Mouse (Mus musculus) testis, adult 2 months (tissue): ENCODE measurements at regions not wholly inside any gene's neighbourhood (a gene's known extent, or its start where the extent isn't known, plus 50 kb on each side); places are given as distances from the start of the nearest gene placed in this dataset.

ENCODE experiments used
- H3K27ac ChIP-seq: fragments of 200-500 bp; 2 replicates; pipeline ENCODE4 v1.5.1; 2012; ENCODE audit warnings: low read depth, low read length; ENCODE audit not compliant: control insufficient read depth, insufficient read depth
- H3K27me3 ChIP-seq: fragments of 200-500 bp; 2 replicates; pipeline ENCODE4 v1.6.1; 2012; ENCODE audit warnings: mild to moderate bottlenecking, low read length, moderate library complexity; ENCODE audit not compliant: control insufficient read depth, insufficient read depth
- H3K36me3 ChIP-seq: fragments of 200-500 bp; 2 replicates; pipeline ENCODE4 v1.6.1; 2012; ENCODE audit warnings: mild to moderate bottlenecking, low read length; ENCODE audit not compliant: control insufficient read depth, insufficient read depth
- H3K4me1 ChIP-seq: fragments of 200-500 bp; 2 replicates; pipeline ENCODE4 v1.6.1; 2012; ENCODE audit warnings: low read length; ENCODE audit not compliant: control insufficient read depth, insufficient read depth
- H3K4me3 ChIP-seq: fragments of 200-500 bp; 2 replicates; pipeline ENCODE4 v1.5.1; 2012; ENCODE audit warnings: low read depth, mild to moderate bottlenecking, low read length, moderate library complexity, mixed read lengths; ENCODE audit not compliant: control insufficient read depth
- CTCF ChIP-seq: fragments of 200-500 bp; IDR thresholded peaks from 2 replicates; pipeline ENCODE4 v1.5.1; 2012; ENCODE audit warnings: low read depth, mild to moderate bottlenecking, inconsistent platforms, low read length, moderate library complexity; ENCODE audit not compliant: control insufficient read depth, insufficient read depth, insufficient replicate concordance
- POLR2A ChIP-seq: fragments of 200-500 bp; IDR thresholded peaks from 2 replicates; pipeline ENCODE4 v1.6.1; 2012; ENCODE audit warnings: low read depth, mild to moderate bottlenecking, inconsistent platforms, low read length, moderate library complexity; ENCODE audit not compliant: control insufficient read depth

GRCm38 (mm10) chr1:41152516-41152915 lies 347.1 kb downstream of the Tmem182 start:
- TF ChIP-seq CTCF (no peak), POLR2A (no peak)
- no peaks in the 10 kb centered on the region for H3K36me3 ChIP-seq
- no peaks in the 10 kb centered on the region for H3K27me3 ChIP-seq
- no peak overlapping the region for H3K27ac ChIP-seq
- H3K4me3 ChIP-seq, result no peak overlapping the region
- no peaks in the 10 kb centered on the region for H3K4me1 ChIP-seq

GRCm38 (mm10) chr1:41153174-41153999 lies 348.0 kb downstream of the Tmem182 start:
- no peak overlapping the region for H3K27ac ChIP-seq
- no peaks in the 10 kb centered on the region for H3K36me3 ChIP-seq
- TF ChIP-seq POLR2A (no peak), CTCF (no peak)
- H3K4me1 ChIP-seq, result no peaks in the 10 kb centered on the region
- H3K4me3 ChIP-seq, result no peak overlapping the region
- no peaks in the 10 kb centered on the region for H3K27me3 ChIP-seq

GRCm38 (mm10) chr1:41154198-41154597 lies 348.8 kb downstream of the Tmem182 start:
- H3K27me3 ChIP-seq, result no peaks in the 10 kb centered on the region
- H3K4me3 ChIP-seq, result no peak overlapping the region
- no peak overlapping the region for H3K27ac ChIP-seq
- H3K4me1 ChIP-seq, result no peaks in the 10 kb centered on the region
- H3K36me3 ChIP-seq, result no peaks in the 10 kb centered on the region
- TF ChIP-seq POLR2A, result no peak
- no peak for TF ChIP-seq CTCF

GRCm38 (mm10) chr1:41156946-41157345 lies 351.5 kb downstream of the Tmem182 start:
- no peak for TF ChIP-seq POLR2A
- TF ChIP-seq CTCF, result no peak
- Histone ChIP-seq H3K27me3 (no peaks in the 10 kb centered on the region), H3K4me1 (no peaks in the 10 kb centered on the region), H3K36me3 (no peaks in the 10 kb centered on the region), H3K27ac (no peak overlapping the region), H3K4me3 (no peak overlapping the region)

DNA sequence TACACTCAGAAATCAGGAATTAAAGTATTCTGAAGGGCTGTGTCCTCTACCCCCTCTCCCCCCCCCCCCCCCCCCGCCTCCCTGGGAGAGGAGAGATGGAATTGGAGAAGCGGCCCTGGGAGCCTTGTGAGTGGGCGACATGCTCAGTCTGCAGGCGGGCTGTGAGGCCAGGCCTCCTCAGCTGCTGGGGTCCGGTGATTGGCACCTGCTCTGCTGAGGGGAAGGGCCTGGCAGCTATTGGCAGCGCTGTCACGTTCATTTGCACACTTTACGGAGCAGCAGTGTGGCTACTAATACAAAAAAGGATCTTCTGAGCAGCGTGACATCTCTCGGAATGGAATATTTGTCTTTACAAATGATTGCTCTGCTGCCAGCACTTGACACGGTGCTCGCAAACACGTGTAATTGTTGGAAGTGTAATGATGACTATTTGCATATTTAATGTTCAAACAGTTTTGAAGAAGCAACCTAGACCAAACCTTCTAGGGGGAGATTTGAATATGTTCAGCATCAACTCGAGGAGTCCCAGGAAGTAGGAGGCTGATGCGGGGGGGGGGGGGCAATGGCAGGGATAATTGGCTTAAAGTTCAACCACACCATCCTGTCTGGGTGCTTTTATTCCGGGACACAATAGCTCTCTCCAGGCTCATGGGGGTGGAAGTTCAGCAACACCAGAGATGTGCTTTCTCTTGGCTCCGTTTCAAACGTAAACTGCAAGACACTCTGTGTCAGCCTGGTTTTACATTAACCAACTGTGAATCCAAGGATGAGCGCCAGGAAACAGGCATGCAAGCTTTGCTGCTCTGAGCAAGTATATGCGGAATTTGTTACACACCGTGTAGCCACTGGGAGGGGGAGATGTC lies 352.5 kb downstream of the Tmem182 start:
- TF ChIP-seq POLR2A (no peak), CTCF (no peak)
- H3K27ac ChIP-seq, result no peak overlapping the region
- H3K4me3 ChIP-seq, result no peak overlapping the region

DNA sequence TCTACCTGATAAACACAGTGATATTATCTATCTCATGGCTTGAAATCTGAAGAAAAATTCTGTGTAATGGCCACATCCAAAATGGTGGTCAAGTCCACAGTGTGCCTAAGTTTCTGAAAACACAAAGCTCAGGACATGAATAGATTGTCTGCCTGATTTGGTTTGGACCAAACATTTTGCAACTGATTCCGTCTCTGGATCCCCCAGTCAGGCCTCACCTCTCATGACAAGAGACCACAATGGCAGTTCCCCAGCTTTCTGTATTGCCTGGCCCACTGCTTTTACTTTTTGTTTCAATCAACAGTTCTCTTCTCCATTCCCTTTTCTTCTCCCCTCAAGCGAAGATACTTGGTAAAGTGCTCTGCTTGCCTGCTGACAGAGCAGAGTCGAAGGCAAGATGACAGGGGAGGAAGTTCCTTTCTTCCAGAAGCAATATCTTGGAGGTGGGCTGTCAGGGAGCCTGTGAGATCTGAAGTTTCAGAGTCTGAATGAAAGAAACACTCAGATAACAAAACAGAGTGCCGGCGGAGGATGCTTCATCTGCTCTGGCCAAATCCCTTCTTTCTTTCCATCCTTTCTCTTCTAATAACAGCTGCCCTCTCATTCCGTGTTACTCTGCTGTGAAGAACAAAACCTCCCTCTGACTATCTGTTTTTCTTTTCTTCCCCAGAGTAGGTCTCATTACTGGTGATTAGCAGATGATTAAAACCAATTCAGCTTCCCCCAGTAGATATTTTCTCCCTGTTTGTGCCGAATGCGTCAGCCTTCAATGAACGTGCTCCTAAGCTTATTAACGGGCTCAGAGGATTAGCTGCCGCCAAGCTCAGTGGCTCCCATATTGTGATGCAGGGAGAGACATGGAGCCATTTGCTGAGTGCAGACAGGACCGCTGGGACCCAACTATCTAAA lies 360.7 kb downstream of the Tmem182 start:
- H3K36me3 ChIP-seq, result no peaks in the 10 kb centered on the region

More for the DNA sequence above, 352.5 kb downstream of the Tmem182 start:
- Histone ChIP-seq H3K36me3 (no peaks in the 10 kb centered on the region), H3K4me1 (no peaks in the 10 kb centered on the region), H3K27me3 (no peaks in the 10 kb centered on the region)

More for the DNA sequence above, 360.7 kb downstream of the Tmem182 start:
- H3K4me3 ChIP-seq, result no peak overlapping the region
- H3K27ac ChIP-seq, result no peak overlapping the region
- no peak for TF ChIP-seq POLR2A
- TF ChIP-seq CTCF, result no peak
- no peaks in the 10 kb centered on the region for H3K4me1 ChIP-seq
- no peaks in the 10 kb centered on the region for H3K27me3 ChIP-seq
